Mouse (Mus musculus): ENCODE measurements at regions not wholly inside any gene's neighbourhood (a gene's known extent, or its start where the extent isn't known, plus 50 kb on each side); places are given as distances from the start of the nearest gene placed in this dataset.
"Not testable (repeated sequence)": the region's sequence is repeated elsewhere in the genome, so short reads cannot be mapped to it uniquely, and the experiment has no call there.

GRCm38 (mm10) chr13:96327707-96328106 is 60.4 kb upstream of the Poc5 start:
- no peak for DNase-seq

- DNase-seq = no peak
Observed at GRCm38 (mm10) chr13:96324636-96325035, 63.5 kb upstream of the Poc5 start.

- DNase-seq = not testable (repeated sequence)
Observed at GRCm38 (mm10) chr13:96317161-96317560, 70.9 kb upstream of the Poc5 start.

- no peak for DNase-seq
Observed at GRCm38 (mm10) chr13:96313241-96313640, 74.9 kb upstream of the Poc5 start.

- no peak for DNase-seq
Observed at GRCm38 (mm10) chr13:96302495-96302894, 85.6 kb upstream of the Poc5 start.

- no peak for DNase-seq
Observed at GRCm38 (mm10) chr13:96287797-96288196, 100.3 kb upstream of the Poc5 start.

- DNase-seq = no peak
Observed at GRCm38 (mm10) chr13:96269946-96270345, 118.1 kb upstream of the Poc5 start.

GRCm38 (mm10) chr13:96256001-96256400 is 123.6 kb upstream of the Sv2c start:
- no peak for DNase-seq

GRCm38 (mm10) chr13:96254391-96254790 is 122.0 kb upstream of the Sv2c start:
- no peak for DNase-seq

- no peak for DNase-seq
Observed at GRCm38 (mm10) chr13:96220763-96221162, 88.4 kb upstream of the Sv2c start.

- DNase-seq = peak; percentile 8
Observed at GRCm38 (mm10) chr13:96215496-96215895, 83.1 kb upstream of the Sv2c start.

- DNase-seq = peak; percentile 51
Observed at GRCm38 (mm10) chr13:96215046-96215445, 82.7 kb upstream of the Sv2c start.

GRCm38 (mm10) chr13:96206072-96206471 is 73.7 kb upstream of the Sv2c start:
- no peak for DNase-seq

GRCm38 (mm10) chr13:96188618-96189017 is 56.2 kb upstream of the Sv2c start:
- DNase-seq = no peak
